Mouse (Mus musculus): ENCODE data around the gene Myo18a. TPM values are rescaled to one million over a fixed set of nuclear protein-coding genes. Genes with fewer than 3 reads are reported as not detected.
A peak's percentile ranks its signal among the peaks of the same experiment; 100 is the strongest.

The Myo18a gene
- polyA plus RNA-seq, 1 experiment from 2014 or later, result 23.8 TPM

- H3K4me1 ChIP-seq (ENCODE audit: control insufficient read depth, insufficient read depth, low read length), result peaks cover 23% of the 10 kb centered on the region
- WGBS, result 95% methylated on average over 5 of the region's 5 CpGs
- no peak for ATAC-seq (ENCODE audit: low FRiP score)
These were observed 26.5 kb downstream of the Myo18a start for GRCm38 (mm10) chr11:77789512-77789911.

GRCm38 (mm10) chr11:77790286-77790685 lies 27.2 kb downstream of the Myo18a start:
- Histone ChIP-seq H3K4me1 (ENCODE audit: control insufficient read depth, insufficient read depth, low read length) (peaks cover 22% of the 10 kb centered on the region), H3K4me3 (ENCODE audit: low read depth, low read length) (no peak overlapping the region), H3K27me3 (ENCODE audit: control insufficient read depth, insufficient read depth, low read length) (no peaks in the 10 kb centered on the region), H3K9ac (ENCODE audit: low read length) (no peak overlapping the region), H3K9me3 (ENCODE audit: control insufficient read depth, low read length) (no peaks in the 10 kb centered on the region), H3K36me3 (ENCODE audit: control insufficient read depth, insufficient read depth, low read length) (no peaks in the 10 kb centered on the region), H3K4me2 (no peak overlapping the region), H3K27ac (ENCODE audit: low read depth, low read length) (no peak overlapping the region)
- DNase-seq (ENCODE audit: low spot score, missing footprints) (no peak), ATAC-seq (ENCODE audit: low FRiP score) (no peak)
- 57% methylated on average over 9 of the region's 9 CpGs for WGBS

More at GRCm38 (mm10) chr11:77789512-77789911, 26.5 kb downstream of the Myo18a start:
- no peaks in the 10 kb centered on the region for H3K9me3 ChIP-seq (ENCODE audit: control insufficient read depth, low read length)
- no peaks in the 10 kb centered on the region for H3K36me3 ChIP-seq (ENCODE audit: control insufficient read depth, insufficient read depth, low read length)
- H3K27me3 ChIP-seq (ENCODE audit: control insufficient read depth, insufficient read depth, low read length), result no peaks in the 10 kb centered on the region
- no peak overlapping the region for H3K27ac ChIP-seq (ENCODE audit: low read depth, low read length)
- no peak overlapping the region for H3K9ac ChIP-seq (ENCODE audit: low read length)
- no peak overlapping the region for H3K4me2 ChIP-seq
- H3K4me3 ChIP-seq (ENCODE audit: low read depth, low read length), result no peak overlapping the region
- DNase-seq (ENCODE audit: low spot score, missing footprints), result no peak

- DNase-seq (ENCODE audit: low spot score, missing footprints) (no peak), ATAC-seq (ENCODE audit: low FRiP score) (no peak)
- no peaks in the 10 kb centered on the region for H3K9me3 ChIP-seq (ENCODE audit: control insufficient read depth, low read length)
- H3K36me3 ChIP-seq (ENCODE audit: control insufficient read depth, insufficient read depth, low read length), result no peaks in the 10 kb centered on the region
- H3K4me1 ChIP-seq (ENCODE audit: control insufficient read depth, insufficient read depth, low read length), result peaks cover 13% of the 10 kb centered on the region
- H3K4me2 ChIP-seq, result no peak overlapping the region
- H3K4me3 ChIP-seq (ENCODE audit: low read depth, low read length), result no peak overlapping the region
- H3K9ac ChIP-seq (ENCODE audit: low read length), result peak overlapping the region; percentile 24
- WGBS, result 47% methylated on average over 8 of the region's 8 CpGs
- no peaks in the 10 kb centered on the region for H3K27me3 ChIP-seq (ENCODE audit: control insufficient read depth, insufficient read depth, low read length)
- H3K27ac ChIP-seq (ENCODE audit: low read depth, low read length), result no peak overlapping the region
These were observed 28.2 kb downstream of the Myo18a start for GRCm38 (mm10) chr11:77791241-77791727.

GRCm38 (mm10) chr11:77791752-77792565 lies 28.9 kb downstream of the Myo18a start:
- no peaks in the 10 kb centered on the region for H3K36me3 ChIP-seq (ENCODE audit: control insufficient read depth, insufficient read depth, low read length)
- H3K27ac ChIP-seq (ENCODE audit: low read depth, low read length), result no peak overlapping the region
- H3K9ac ChIP-seq (ENCODE audit: low read length), result no peak overlapping the region
- H3K4me3 ChIP-seq (ENCODE audit: low read depth, low read length), result no peak overlapping the region
- DNase-seq (ENCODE audit: low spot score, missing footprints) (no peak), ATAC-seq (ENCODE audit: low FRiP score) (no peak)
- WGBS, result 69% methylated on average over 12 of the region's 12 CpGs
- no peak overlapping the region for H3K4me2 ChIP-seq
- no peaks in the 10 kb centered on the region for H3K27me3 ChIP-seq (ENCODE audit: control insufficient read depth, insufficient read depth, low read length)
- H3K9me3 ChIP-seq (ENCODE audit: control insufficient read depth, low read length), result no peaks in the 10 kb centered on the region
- H3K4me1 ChIP-seq (ENCODE audit: control insufficient read depth, insufficient read depth, low read length), result peaks cover 11% of the 10 kb centered on the region

GRCm38 (mm10) chr11:77792566-77792909 lies 29.5 kb downstream of the Myo18a start:
- peaks cover 11% of the 10 kb centered on the region for H3K4me1 ChIP-seq (ENCODE audit: control insufficient read depth, insufficient read depth, low read length)
- WGBS, result 82% methylated on average over 7 of the region's 7 CpGs
- ATAC-seq (ENCODE audit: low FRiP score), result no peak
- no peaks in the 10 kb centered on the region for H3K27me3 ChIP-seq (ENCODE audit: control insufficient read depth, insufficient read depth, low read length)
- no peak overlapping the region for H3K4me3 ChIP-seq (ENCODE audit: low read depth, low read length)
- H3K36me3 ChIP-seq (ENCODE audit: control insufficient read depth, insufficient read depth, low read length), result no peaks in the 10 kb centered on the region
- H3K9ac ChIP-seq (ENCODE audit: low read length), result no peak overlapping the region
- no peak overlapping the region for H3K27ac ChIP-seq (ENCODE audit: low read depth, low read length)
- no peak for DNase-seq (ENCODE audit: low spot score, missing footprints)
- H3K4me2 ChIP-seq, result no peak overlapping the region
- no peaks in the 10 kb centered on the region for H3K9me3 ChIP-seq (ENCODE audit: control insufficient read depth, low read length)

- WGBS, result 6% methylated on average over 19 of the region's 19 CpGs
- Histone ChIP-seq H3K4me3 (ENCODE audit: low read depth, low read length) (peak overlapping the region; percentile 29), H3K9me3 (ENCODE audit: control insufficient read depth, low read length) (no peaks in the 10 kb centered on the region), H3K4me1 (ENCODE audit: control insufficient read depth, insufficient read depth, low read length) (peaks cover 11% of the 10 kb centered on the region), H3K36me3 (ENCODE audit: control insufficient read depth, insufficient read depth, low read length) (no peaks in the 10 kb centered on the region), H3K27me3 (ENCODE audit: control insufficient read depth, insufficient read depth, low read length) (no peaks in the 10 kb centered on the region), H3K4me2 (peak overlapping the region; percentile 62), H3K9ac (ENCODE audit: low read length) (peak overlapping the region; percentile 62), H3K27ac (ENCODE audit: low read depth, low read length) (no peak overlapping the region)
- ATAC-seq (ENCODE audit: low FRiP score) (peak; percentile 89), DNase-seq (ENCODE audit: low spot score, missing footprints) (peak; percentile 99)
These were observed 30.3 kb downstream of the Myo18a start for GRCm38 (mm10) chr11:77793238-77793930.

GRCm38 (mm10) chr11:77795216-77795615 lies 32.2 kb downstream of the Myo18a start:
- Histone ChIP-seq H3K4me2 (no peak overlapping the region), H3K4me1 (ENCODE audit: control insufficient read depth, insufficient read depth, low read length) (peaks cover 11% of the 10 kb centered on the region), H3K4me3 (ENCODE audit: low read depth, low read length) (no peak overlapping the region), H3K27ac (ENCODE audit: low read depth, low read length) (no peak overlapping the region), H3K9ac (ENCODE audit: low read length) (no peak overlapping the region), H3K9me3 (ENCODE audit: control insufficient read depth, low read length) (no peaks in the 10 kb centered on the region), H3K36me3 (ENCODE audit: control insufficient read depth, insufficient read depth, low read length) (no peaks in the 10 kb centered on the region), H3K27me3 (ENCODE audit: control insufficient read depth, insufficient read depth, low read length) (no peaks in the 10 kb centered on the region)
- WGBS, result 79% methylated on average over 5 of the region's 5 CpGs
- ATAC-seq (ENCODE audit: low FRiP score), result no peak
- DNase-seq (ENCODE audit: low spot score, missing footprints), result no peak

GRCm38 (mm10) chr11:77800491-77800868 lies 37.4 kb downstream of the Myo18a start:
- Histone ChIP-seq H3K27me3 (ENCODE audit: control insufficient read depth, insufficient read depth, low read length) (no peaks in the 10 kb centered on the region), H3K4me2 (no peak overlapping the region), H3K36me3 (ENCODE audit: control insufficient read depth, insufficient read depth, low read length) (no peaks in the 10 kb centered on the region), H3K9me3 (ENCODE audit: control insufficient read depth, low read length) (no peaks in the 10 kb centered on the region), H3K27ac (ENCODE audit: low read depth, low read length) (no peak overlapping the region), H3K4me1 (ENCODE audit: control insufficient read depth, insufficient read depth, low read length) (0 out of 2 replicates have a peak, but pooled peaks cover 6% of the 10 kb centered on the region), H3K4me3 (ENCODE audit: low read depth, low read length) (no peak overlapping the region), H3K9ac (ENCODE audit: low read length) (peak overlapping the region; percentile 16)
- ATAC-seq (ENCODE audit: low FRiP score) (no peak), DNase-seq (ENCODE audit: low spot score, missing footprints) (no peak)
- WGBS, result 77% methylated on average over 9 of the region's 9 CpGs
